Mouse (Mus musculus) spleen, postnatal 36 days (tissue): ENCODE measurements around the gene Slc38a8.

Experiments used
- DNase-seq, 2 experiments: peaks; one replicate each; pipeline ENCODE4 v3.0.0; 2022; ENCODE audit warnings: low spot score in 2 of 2, mixed read lengths in 1 of 2

The Slc38a8 gene

DNA sequence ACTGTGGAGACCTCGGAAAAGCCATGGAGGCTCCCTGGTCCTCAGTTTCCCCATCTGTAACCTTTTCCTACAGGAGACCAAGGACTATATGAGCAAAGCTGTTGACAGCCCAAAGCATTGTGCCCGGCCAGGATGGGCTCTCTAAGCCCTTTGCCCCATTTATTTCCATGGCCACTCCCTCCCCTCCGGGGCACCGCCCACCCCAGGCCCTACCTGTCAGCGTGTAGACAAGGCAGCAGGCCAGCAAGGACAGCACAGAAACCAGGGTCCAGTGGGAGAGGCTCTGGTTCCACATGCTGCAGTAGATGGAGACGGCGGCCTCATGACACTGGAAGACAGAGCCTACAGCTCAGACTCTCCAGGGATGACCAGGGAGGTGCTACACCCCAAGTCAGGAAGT is 14.4 kb downstream of the Slc38a8 start:
- DNase-seq: no peak

DNA sequence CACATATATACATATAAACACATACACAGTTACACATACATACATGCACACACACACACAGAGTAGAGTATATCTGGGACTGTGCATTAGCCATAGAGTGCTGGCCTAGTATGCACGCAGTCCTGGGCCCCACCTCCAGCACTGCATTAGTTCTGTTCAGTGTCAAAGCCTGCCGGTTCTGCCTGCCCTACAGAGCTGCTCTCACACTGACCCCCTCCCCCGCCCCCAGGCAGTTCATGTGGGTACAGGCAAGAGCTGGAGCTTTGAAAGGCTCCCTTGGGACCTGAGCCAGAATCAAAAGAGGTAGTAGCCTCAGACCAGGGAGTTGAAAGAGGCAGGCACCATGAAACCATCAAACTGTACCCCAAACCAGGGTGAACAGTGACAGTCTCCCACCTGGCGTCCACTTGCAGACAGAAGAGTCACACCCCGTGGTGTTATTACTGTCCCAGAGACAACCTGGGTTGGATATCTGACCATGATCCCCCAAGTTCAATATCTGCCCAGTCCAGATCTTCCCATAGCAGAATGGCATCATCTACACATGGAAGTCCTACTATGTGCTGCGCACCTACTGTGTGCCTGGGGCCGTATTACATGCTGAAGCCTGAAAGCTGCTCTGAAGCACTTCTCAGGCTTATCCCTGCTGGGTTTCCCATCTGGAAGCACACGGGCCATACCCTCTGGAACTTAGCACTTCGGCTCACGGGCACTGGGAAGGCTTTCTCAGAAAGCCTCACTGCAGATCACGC is 17.2 kb downstream of the Slc38a8 start:
- DNase-seq: peak; percentile 54 to 60

- DNase-seq: no peak
These were observed 22.8 kb downstream of the Slc38a8 start for GRCm38 (mm10) chr8:119478684-119479083.

- DNase-seq: no peak
These were observed 33.4 kb downstream of the Slc38a8 start for GRCm38 (mm10) chr8:119468091-119468490.

DNA sequence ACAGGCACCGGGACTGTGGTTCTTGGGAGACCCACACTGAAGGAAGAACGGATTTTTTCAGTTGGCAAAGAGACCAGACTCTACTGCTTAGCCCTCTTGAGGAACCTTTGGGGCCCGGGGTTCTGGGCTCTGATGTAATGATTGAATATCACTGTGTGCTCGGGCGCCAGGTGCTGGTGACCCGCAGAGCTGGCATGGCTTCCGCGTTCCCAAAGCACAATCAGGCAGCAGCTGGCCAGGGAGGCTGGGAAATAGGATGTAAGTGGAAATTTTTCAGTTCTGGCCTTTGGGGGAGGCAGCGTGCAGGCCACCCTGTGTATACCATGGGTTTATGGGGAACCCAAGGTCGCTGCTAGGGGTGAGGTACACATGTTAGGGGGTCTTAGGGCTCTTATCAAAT is 34.7 kb downstream of the Slc38a8 start:
- no peak for DNase-seq

GRCm38 (mm10) chr8:119466105-119466504 is 35.4 kb downstream of the Slc38a8 start:
- no peak for DNase-seq

DNA sequence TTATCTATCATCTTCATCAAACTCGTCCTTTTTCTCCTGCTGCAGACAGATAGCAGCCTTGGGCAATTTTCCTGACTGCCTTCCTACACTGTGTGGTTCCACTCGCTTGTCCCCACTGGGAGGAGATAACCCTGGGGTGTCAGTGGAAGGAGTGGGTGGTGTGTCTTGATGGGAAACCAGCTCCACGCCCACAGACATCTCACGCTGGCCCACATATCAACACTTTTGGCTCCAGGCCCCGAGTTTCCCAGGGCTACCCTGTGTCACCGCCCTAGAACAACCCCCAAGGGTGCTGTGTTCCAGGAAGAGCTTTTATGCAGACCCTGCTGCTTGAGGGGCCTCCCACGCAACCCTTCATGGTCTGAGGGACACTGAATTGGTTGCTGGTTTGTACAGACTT is 37.8 kb downstream of the Slc38a8 start:
- DNase-seq: peak in 1 of 2 experiments; percentile 13

DNA sequence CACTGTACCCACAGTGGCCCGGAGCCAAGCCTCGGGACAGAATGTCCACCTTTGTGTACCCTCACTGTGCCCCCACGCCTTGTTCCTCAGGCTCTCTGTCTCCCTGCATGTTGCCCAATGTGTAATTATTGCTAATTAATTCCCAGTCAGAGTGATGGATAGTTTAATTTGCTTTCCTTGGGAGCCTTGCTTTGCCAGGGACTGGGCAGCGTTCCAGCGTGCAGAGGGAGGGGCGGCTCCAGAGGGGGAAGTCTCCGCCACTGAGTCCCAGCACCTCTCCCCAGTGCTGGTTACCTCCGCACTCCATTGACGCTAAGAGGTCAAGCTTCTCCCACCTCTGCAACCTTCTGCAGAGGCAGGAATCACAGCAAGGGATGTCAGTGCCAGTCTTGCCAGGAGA is 40.1 kb downstream of the Slc38a8 start:
- no peak for DNase-seq

DNA sequence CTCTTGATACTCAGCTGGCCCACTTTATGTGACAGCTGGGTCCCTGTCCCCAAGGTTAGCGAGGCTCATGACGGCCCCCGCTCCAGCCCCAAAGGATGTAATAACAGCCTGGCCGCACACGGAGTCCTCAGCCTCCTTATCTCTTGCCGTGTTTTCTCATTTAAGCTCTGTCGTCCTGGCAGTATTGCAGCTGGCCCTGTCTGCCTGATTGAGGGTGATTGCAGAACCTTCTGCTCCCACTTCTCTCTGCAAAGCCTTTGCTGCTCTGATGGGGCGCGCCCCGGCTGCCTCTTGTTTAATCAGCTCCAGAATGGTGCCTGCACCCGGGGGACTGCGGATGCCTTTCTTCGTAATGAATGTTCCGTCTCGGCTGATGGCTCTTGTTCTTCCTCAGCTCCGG is 41.8 kb downstream of the Slc38a8 start:
- DNase-seq: no peak

DNA sequence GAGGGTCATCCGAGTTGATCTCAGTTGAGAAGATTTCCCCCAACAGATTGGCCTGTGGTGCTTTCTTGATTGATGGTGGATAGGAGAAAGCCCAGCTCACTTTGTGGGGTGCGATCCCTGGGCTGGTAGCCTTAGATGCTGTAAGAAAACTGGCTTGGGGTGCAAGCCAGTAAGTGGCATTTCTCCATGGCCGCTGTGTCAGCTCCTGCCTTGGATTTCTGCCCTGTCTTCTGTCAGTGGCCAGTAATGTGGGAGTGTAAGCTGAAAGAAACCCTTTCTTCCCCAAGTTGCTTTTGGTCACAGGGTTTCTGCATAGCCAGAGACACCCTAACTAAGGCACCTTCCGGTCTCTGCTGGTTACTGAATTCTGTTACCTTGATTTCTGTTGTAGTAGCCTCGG is 45.5 kb downstream of the Slc38a8 start:
- no peak for DNase-seq

- no peak for DNase-seq
These were observed 48.6 kb downstream of the Slc38a8 start for GRCm38 (mm10) chr8:119452919-119453318.

- no peak for DNase-seq
These were observed 50.4 kb downstream of the Slc38a8 start for GRCm38 (mm10) chr8:119451131-119451530.

- DNase-seq: no peak
These were observed 51.9 kb downstream of the Slc38a8 start for GRCm38 (mm10) chr8:119449627-119450026.

DNA sequence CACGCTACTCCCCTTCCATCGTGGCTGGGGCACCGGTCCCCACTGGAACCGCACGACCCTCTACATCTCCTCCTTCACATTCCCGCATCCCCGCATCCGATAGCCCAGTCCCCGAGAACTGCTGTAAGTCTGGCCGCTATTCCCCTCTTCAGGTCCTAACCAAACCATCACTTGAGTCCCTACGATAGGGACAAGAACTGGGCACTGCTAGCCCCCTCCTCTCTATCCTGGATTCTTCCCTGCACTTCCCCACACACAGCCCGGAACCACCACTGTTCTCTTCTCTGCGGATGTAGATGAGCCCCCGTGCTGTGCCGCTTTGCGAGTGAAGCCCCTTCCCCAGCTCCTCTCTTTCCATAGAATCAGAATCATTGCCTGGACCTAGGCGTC is 53.7 kb downstream of the Slc38a8 start:
- DNase-seq: no peak

DNA sequence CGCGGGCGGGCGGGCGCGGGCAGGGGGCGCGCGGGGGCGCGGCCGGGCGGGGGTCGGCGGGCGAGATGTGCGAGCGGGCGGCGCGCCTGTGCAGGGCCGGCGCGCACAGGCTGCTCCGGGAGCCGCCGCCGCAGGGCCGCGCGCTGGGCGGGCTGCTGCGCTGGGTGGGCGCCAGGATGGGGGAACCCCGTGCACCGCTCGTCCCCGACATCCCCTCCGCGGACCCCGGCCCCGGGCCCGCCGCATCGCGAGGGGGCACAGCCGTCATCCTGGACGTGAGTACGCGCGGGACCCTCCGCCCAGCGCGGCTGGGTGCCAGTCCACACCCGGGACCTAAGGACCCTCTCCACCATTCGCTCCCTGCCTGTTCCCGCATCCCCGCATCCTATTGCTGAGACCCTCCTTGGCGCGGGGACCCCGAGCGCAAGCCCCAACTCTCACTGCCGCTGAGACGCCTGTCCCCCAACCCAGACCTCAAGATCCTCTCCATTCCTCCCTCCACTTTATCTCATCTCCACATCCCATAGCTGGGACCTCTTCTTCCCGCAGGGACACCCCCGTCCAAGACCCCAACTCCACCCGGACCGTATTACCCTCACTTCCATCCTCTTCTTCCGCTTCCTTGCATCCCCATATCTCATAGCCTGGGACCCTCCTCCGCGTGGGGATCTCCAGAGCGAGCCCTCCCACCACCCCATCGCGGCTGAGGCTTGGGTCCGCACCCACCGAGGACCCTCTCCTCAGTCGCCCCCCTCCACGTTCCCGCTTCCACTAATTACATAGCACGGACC is 54.3 kb downstream of the Slc38a8 start:
- DNase-seq: no peak

GRCm38 (mm10) chr8:119446211-119446989 is 55.1 kb downstream of the Slc38a8 start, which contains the start of gene Necab2:
Necab2 (plus strand) TSS chr8:119446719.
- DNase-seq: peak; percentile 54 to 60

DNA sequence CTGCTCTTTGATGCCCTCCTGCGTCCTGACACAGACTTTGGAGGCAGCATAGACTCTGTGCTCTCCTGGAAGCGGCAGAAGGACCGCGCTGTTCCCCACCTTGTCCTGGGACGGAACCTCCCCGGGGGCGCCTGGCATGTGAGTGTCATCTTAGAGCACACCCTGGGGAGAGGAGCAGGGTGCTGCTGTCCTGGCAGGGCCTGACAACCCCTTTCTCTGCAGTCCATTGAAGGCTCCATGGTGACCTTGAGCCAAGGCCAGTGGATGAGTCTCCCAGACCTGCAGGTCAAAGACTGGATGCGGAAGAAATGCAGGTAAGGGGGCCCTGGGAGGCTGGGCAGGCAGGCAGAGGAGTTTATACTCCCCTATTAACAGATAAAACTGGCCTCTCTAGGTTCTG is 58.5 kb downstream of the Slc38a8 start:
- DNase-seq: no peak

DNA sequence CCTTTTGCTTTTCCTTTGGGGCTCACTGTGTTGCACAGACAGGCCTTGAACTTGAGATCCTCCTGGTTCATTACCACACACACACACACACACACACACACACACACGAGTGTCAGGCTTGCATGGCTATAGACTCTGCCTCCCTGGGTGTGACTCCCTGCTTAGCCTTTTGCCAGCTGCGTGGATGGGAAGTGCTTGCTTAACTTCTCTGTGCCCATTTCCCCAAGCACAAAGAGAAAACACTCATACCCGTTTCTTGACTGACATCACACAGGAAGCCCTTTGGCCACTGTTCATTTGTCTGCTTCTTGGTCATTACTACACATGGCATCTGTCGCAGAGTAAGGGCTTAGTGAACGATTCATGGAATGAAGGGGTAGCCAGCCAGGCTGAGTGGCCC is 59.5 kb downstream of the Slc38a8 start:
- DNase-seq: no peak

- no peak for DNase-seq
These were observed 60.6 kb downstream of the Slc38a8 start for GRCm38 (mm10) chr8:119440952-119441270.

- peak; percentile 32 to 33 for DNase-seq
These were observed 61.1 kb downstream of the Slc38a8 start for GRCm38 (mm10) chr8:119440250-119440951.

GRCm38 (mm10) chr8:119439893-119440249 is 61.6 kb downstream of the Slc38a8 start:
- no peak for DNase-seq

GRCm38 (mm10) chr8:119439424-119439823 is 62.1 kb downstream of the Slc38a8 start:
- DNase-seq: no peak
